Mouse (Mus musculus): Measurements from ENCODE around the gene Ribc2.

Ribc2 gene

GRCm38 (mm10) chr15:85131275-85132192 is at the start of gene Ribc2, which contains the start of gene Smc1b:
Ribc2 (plus strand) TSS chr15:85132078.
Smc1b (minus strand) TSS chr15:85131964.
- DNase-seq (ENCODE audit: low spot score), result peak; percentile 28

- DNase-seq (ENCODE audit: low spot score), result no peak
Observed at GRCm38 (mm10) chr15:85085641-85086040, 46.2 kb upstream of the Ribc2 start.

GRCm38 (mm10) chr15:85132193-85132520 is 279 bp downstream of the Ribc2 start:
- no peak for DNase-seq (ENCODE audit: low spot score)

- no peak for DNase-seq (ENCODE audit: low spot score)
Observed at GRCm38 (mm10) chr15:85135143-85135542, 3.3 kb downstream of the Ribc2 start.

GRCm38 (mm10) chr15:85141290-85141689 is 9.4 kb downstream of the Ribc2 start:
- no peak for DNase-seq (ENCODE audit: low spot score)

DNA sequence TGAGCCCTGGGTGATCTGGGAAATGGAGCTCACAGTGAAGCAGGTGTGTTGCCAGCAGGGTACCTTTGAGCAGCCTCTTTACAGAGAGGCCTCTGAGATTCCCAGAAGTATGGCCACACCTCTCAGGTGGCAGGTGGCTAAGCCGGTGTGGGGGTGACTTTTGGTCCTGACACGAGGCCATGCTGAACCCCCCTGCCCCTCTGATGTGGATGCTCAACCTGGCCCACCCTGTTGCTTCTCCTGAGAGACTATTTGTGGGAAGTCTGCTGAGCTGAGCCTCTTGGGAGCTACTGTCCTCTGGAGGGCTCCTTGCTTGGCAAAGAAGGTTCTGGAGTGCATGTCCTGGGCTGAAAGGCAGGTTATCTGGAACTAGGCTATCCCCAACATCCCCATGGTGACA is 10.6 kb downstream of the Ribc2 start:
- no peak for DNase-seq (ENCODE audit: low spot score)

DNA sequence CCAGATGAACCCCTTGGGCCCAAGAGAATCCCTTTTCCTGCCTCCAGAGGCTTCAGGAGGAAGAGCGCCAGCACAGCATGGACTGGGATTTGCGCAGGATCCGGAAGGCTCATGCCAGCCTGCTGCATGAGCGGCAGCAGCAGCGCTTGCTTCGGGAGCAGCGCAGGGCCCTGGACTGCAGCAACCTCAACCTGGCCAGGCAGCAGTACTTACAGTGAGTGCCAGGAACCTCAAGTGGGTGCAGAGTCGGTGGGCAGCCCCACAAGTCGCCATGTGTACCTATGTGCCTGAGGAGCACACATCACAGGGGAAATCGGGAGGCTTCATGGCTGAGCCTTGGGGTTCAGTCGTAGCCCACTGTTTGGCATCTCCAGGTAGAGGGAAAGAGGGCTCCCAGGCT is 11.3 kb downstream of the Ribc2 start:
- no peak for DNase-seq (ENCODE audit: low spot score)

- DNase-seq (ENCODE audit: low spot score), result no peak
Observed at GRCm38 (mm10) chr15:85143747-85144146, 11.9 kb downstream of the Ribc2 start.

DNA sequence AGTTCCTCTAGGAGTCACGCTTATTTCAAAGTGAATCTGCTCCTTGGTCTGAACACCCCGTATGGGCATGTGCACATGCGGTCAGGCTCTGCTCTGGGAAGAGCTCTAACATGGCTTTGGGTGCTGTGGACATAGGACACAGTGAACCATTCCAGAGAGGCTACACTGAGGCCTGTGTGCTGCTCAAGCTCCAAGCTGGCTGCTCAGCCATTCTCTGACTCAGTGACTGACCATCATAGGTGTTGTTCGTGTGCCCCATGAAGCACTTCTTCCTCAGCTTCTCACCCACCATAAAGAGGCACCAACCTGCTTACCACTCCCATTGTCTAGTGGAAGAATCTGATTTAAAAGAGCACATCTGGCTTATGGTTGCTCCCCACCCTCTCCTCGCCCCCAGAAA is 12.4 kb downstream of the Ribc2 start:
- no peak for DNase-seq (ENCODE audit: low spot score)

- DNase-seq (ENCODE audit: low spot score), result peak; percentile 33
Observed at GRCm38 (mm10) chr15:85151433-85151918, 19.6 kb downstream of the Ribc2 start.

DNA sequence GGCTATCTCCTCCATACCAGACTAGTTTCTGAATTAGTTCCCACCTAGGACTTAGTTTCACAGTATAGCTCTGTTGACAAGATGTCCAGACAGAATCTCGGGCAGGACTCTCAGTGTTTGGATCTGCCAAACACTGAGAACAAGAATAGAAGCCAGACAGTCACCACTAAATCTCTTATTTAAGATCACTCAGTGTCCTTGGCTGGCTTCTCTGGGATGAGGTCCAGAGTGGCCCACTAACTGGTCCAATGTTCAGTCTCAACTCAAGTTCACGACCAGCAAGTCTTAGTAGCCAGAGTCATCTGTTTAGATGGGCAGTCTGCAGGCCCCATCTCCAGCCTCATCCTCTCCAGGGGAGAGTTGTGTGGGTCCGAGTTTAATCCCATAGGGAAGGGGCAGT is 20.7 kb downstream of the Ribc2 start:
- no peak for DNase-seq (ENCODE audit: low spot score)

GRCm38 (mm10) chr15:85154091-85154490 is 22.2 kb downstream of the Ribc2 start:
- no peak for DNase-seq (ENCODE audit: low spot score)

GRCm38 (mm10) chr15:85156198-85156597 is 24.3 kb downstream of the Ribc2 start:
- DNase-seq (ENCODE audit: low spot score), result no peak

GRCm38 (mm10) chr15:85161416-85161815 is 29.5 kb downstream of the Ribc2 start:
- DNase-seq (ENCODE audit: low spot score), result no peak

GRCm38 (mm10) chr15:85162693-85163663 is 31.1 kb downstream of the Ribc2 start:
- DNase-seq (ENCODE audit: low spot score), result no peak

DNA sequence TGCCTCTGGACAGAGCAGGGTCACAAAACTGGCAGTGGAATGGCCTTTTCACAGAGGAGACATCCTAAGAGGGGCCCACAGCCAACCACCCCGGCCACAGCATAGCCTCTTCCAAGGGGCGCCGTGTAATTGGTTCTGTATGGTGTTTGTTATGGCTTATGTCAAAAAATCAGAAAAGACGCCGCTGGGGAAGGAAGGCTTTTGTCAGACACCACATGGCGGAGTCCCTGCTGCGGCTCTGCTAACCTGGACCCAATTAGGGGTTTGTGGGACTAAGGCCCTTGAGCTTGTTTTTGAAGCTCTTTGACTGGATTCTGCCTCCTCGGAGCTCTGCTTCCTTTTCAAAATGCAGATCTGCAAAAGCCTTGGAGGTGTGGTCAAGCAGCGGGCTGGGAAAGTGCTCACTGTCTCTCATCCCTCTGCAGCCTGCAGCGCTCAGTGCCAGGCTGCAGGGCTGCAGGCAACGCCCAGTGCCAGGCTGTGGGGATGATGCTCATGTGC is 34.6 kb downstream of the Ribc2 start:
- no peak for DNase-seq (ENCODE audit: low spot score)

DNA sequence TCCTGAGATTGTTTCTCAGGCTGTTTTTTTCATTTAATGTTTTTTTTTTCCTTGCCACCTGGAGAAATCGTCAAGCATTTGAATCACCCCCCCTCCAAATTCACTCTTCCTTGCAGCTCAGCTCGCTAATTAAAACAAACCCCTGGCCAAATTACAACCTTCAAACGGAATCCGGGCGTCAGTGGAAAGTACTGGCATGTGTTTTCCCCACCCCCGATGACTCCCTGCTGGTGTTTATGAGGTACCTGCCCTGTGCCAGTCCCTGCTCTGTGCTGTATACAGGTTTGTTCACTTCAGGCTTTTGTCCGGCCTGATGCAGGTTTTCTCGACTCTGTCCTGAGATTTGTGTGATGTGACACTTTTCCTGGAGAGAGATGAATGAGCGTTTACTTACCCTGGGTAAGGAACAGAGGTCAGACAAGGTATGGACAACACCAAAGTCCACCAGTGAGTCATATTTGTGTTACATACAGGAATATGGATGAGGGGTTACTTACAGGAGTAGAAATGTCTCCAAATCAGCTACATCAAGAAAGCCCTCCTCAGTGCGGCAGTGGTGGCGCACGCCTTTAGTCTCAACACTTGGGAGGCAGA is 35.3 kb downstream of the Ribc2 start:
- DNase-seq (ENCODE audit: low spot score), result no peak

- no peak for DNase-seq (ENCODE audit: low spot score)
Observed at GRCm38 (mm10) chr15:85172054-85172453, 40.2 kb downstream of the Ribc2 start.

GRCm38 (mm10) chr15:85173425-85173824 is 41.5 kb downstream of the Ribc2 start:
- no peak for DNase-seq (ENCODE audit: low spot score)

GRCm38 (mm10) chr15:85174060-85174459 is 42.2 kb downstream of the Ribc2 start:
- no peak for DNase-seq (ENCODE audit: low spot score)

DNA sequence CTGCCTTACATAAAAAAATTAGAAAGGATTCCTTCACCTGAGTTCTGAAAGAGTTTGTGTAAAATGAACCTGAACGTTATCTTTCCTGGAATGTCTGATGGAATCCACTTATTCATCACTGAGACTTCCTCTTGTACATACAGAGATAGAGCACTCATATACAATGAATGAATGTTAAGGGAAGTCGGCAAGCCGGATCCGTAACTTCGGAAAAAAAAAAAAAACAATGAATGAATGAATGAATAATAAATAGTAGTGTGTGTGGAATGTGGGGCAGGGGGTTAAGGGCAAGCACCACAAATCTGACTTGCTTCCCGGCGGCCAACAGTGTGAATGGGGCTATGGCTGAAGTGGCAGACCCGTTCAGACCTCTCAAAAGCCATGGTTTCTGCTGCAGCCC is 45.7 kb downstream of the Ribc2 start:
- DNase-seq (ENCODE audit: low spot score), result no peak

DNA sequence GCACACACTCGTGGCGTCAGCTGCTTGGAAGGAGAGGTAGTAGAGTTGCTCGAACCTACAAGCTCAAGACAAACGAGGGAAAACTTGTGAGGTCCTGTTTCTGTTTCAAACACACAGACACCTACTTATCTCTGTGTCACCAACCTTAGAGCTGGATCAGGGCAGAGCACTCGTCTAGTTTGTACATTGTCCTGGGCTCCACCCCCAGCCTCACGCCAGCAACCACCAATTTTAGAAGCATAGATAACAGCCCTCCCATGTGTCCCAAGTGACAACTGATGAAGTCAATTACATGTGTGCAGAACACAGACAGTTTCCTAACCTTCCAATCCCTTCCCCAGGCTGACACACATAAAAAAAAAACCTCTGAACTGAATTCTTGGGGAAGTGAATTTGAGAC is 46.3 kb downstream of the Ribc2 start:
- no peak for DNase-seq (ENCODE audit: low spot score)
